Mouse (Mus musculus) stomach, postnatal 0 days (tissue): ENCODE measurements around the gene Dnajc14.

Experiments
- CTCF ChIP-seq: IDR thresholded peaks from 2 replicates; pipeline ENCODE4 v1.5.1; 2016; ENCODE audit warnings: antibody characterized with exemption, low read depth, mild to moderate bottlenecking, moderate library complexity
- EP300 ChIP-seq: optimal IDR thresholded peaks from 2 replicates; pipeline ENCODE3; 2016; ENCODE audit warnings: antibody characterized with exemption

DNA sequence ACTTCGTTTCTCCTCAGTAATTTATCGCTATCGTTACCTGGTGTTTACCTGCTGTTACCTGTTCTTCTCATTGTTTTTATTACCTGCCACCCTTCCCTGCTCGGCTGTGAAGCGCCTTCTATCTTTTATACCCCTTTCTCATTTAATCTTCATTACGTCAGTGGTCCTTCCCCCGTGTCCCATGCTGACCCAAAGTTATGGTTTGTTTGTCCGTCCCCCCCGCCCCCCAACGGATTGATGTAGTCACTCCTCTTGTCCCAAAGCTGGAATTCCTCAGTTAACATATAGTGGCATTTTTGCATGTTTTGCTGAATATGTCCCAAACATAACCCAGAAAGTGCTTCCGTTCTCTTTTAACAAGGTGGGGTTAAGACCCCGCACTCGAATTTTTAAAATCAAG, 18.3 kb downstream of the Dnajc14 start:
- no peak for TF ChIP-seq CTCF
- no peak for TF ChIP-seq EP300
